Mouse (Mus musculus) thymus, postnatal 14 days (tissue): Measurements from ENCODE around the gene Clstn3.

ENCODE experiments used
- DNase-seq: peaks from one replicate; pipeline ENCODE4 v3.0.0; 2021

Clstn3 gene

GRCm38 (mm10) chr6:124448186-124448852 lies 16.3 kb downstream of the Clstn3 start:
- DNase-seq: no peak

GRCm38 (mm10) chr6:124447356-124447755 lies 17.2 kb downstream of the Clstn3 start:
- no peak for DNase-seq

- DNase-seq: no peak
Observed at GRCm38 (mm10) chr6:124446459-124446858, 18.1 kb downstream of the Clstn3 start.

GRCm38 (mm10) chr6:124446024-124446423 lies 18.6 kb downstream of the Clstn3 start:
- DNase-seq: no peak

- no peak for DNase-seq
Observed at GRCm38 (mm10) chr6:124443338-124443737, 21.3 kb downstream of the Clstn3 start.

- no peak for DNase-seq
Observed at GRCm38 (mm10) chr6:124436245-124436644, 28.3 kb downstream of the Clstn3 start.

- no peak for DNase-seq
Observed at GRCm38 (mm10) chr6:124435173-124435572, 29.4 kb downstream of the Clstn3 start.

GRCm38 (mm10) chr6:124433688-124434324 lies 30.8 kb downstream of the Clstn3 start:
- no peak for DNase-seq

- no peak for DNase-seq
Observed at GRCm38 (mm10) chr6:124430784-124431495, 33.7 kb downstream of the Clstn3 start.

- no peak for DNase-seq
Observed at GRCm38 (mm10) chr6:124430379-124430778, 34.2 kb downstream of the Clstn3 start.

GRCm38 (mm10) chr6:124427791-124428576 lies 36.6 kb downstream of the Clstn3 start:
- no peak for DNase-seq

GRCm38 (mm10) chr6:124427289-124427688 lies 37.3 kb downstream of the Clstn3 start:
- no peak for DNase-seq

GRCm38 (mm10) chr6:124426604-124427003 lies 38.0 kb downstream of the Clstn3 start:
- no peak for DNase-seq

- DNase-seq: no peak
Observed at GRCm38 (mm10) chr6:124425523-124425922, 39.1 kb downstream of the Clstn3 start.

- peak; percentile 33 for DNase-seq
Observed at GRCm38 (mm10) chr6:124425042-124425441, 39.6 kb downstream of the Clstn3 start.

GRCm38 (mm10) chr6:124424068-124424498 lies 40.5 kb downstream of the Clstn3 start:
- no peak for DNase-seq

- no peak for DNase-seq
Observed at GRCm38 (mm10) chr6:124418686-124419085, 45.9 kb downstream of the Clstn3 start.

GRCm38 (mm10) chr6:124415347-124416088 lies 49.1 kb downstream of the Clstn3 start:
- DNase-seq: peak; percentile 91

- peak; percentile 96 for DNase-seq
Observed at GRCm38 (mm10) chr6:124414927-124415325, 49.7 kb downstream of the Clstn3 start, which contains the start of gene Pex5. Gene Pex5, minus strand, starts transcription at chr6:124415067.

- DNase-seq: peak; percentile 71
Observed at GRCm38 (mm10) chr6:124414150-124414926, 50.3 kb downstream of the Clstn3 start.

- no peak for DNase-seq
Observed at GRCm38 (mm10) chr6:124413770-124414149, 50.8 kb downstream of the Clstn3 start.
